ENCODE assay signal across 27 mouse cellular contexts in the genomic region with DNA sequence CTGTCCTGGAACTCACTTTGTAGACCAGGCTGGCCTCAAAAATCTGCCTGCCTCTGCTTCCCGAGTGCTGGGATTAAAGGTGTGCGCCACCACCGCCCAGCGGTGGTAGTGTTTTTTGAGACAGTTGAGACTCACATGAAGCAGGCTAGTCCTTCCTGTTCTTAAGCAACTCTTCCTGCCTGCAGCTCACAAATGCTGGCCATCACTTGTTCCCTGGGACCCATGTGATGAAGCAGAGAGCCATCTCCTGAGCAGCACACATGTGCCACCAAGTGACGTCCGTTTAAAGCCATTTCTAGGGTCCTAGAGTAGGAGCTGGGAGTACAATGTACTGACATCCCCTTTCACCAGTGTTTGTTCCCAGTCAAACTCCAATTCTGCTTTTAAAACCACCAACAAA. TPM values are rescaled to one million over a fixed set of nuclear protein-coding genes. Genes with fewer than 3 reads are reported as not detected.
A peak's percentile ranks its signal among the peaks of the same experiment; 100 is the strongest.
DNase-seq lines count a peak whose midpoint lies in the region; ATAC-seq and TF ChIP-seq lines count a peak whose summit lies in the region.
"Had no signal": no experiment of that assay in that cellular context is flagged by ENCODE, and none has a peak within 500 bp of the region (broad histone marks: within the 10 kb centered on the region; RNA-seq: fewer than 3 reads in every experiment).

No protein-coding gene starts in this region.

- no peak for TF ChIP-seq EP300 in liver, postnatal 0 days (IDR thresholded peaks at IDR 0.05; ENCODE audit: low read depth)

- no peak for TF ChIP-seq POLR2A in cerebellum, adult 2 months (IDR thresholded peaks at IDR 0.05; ENCODE audit: borderline replicate concordance, insufficient read depth, low read length)

- H3K4me3 ChIP-seq in liver, embryonic 12.5 days: no peak overlapping the region
- no peak overlapping the region for H3K4me3 ChIP-seq in liver, postnatal 0 days (ENCODE audit: low read depth, low read length)
- no peak overlapping the region for H3K4me3 ChIP-seq in cerebellum, adult 2 months (replicated peaks; ENCODE audit: insufficient read depth, low read depth, low read length)
- H3K4me3 ChIP-seq: embryonic facial prominence, embryonic 12.5 days; embryonic facial prominence, embryonic 15.5 days; gastrocnemius, adult 2 months; heart, embryonic 10.5 days; heart, embryonic 13.5 days had no signal

- DNase-seq in liver, postnatal 0 days: no peak
- DNase-seq in 416B (ENCODE audit: low read depth) (peak; percentile 55), ZHBTc4 (ENCODE audit: low read depth, low spot score) (peak; percentile 46)
- no peak for DNase-seq in urinary bladder, postnatal 36 days (ENCODE audit: low spot score in 2 of 2)
- no peak for DNase-seq in cerebellum, adult 2 months
- DNase-seq: adrenal gland, postnatal 10 days; adrenal gland, postnatal 36 days; B cell, adult 2 months; cerebellum, adult 18-20 months; cerebellum, adult 9-11 months; cerebellum, postnatal 25 days; forebrain, postnatal 0 days; gastrocnemius, adult 2 months; gastrocnemius, postnatal 14 days; heart, adult 18-20 months; heart, postnatal 14 days; heart, postnatal 4 days had no signal

- H3K27ac ChIP-seq in liver, embryonic 12.5 days: 0 out of 2 replicates have a peak overlapping the region, but pooled peaks have one; percentile 36
- H3K27ac ChIP-seq in liver, postnatal 0 days (ENCODE audit: low read depth): no peak overlapping the region
- no peak overlapping the region for H3K27ac ChIP-seq in cerebellum, adult 2 months (ENCODE audit: insufficient read depth, low read length)
- H3K27ac ChIP-seq: embryonic facial prominence, embryonic 12.5 days; embryonic facial prominence, embryonic 15.5 days; gastrocnemius, adult 2 months; heart, embryonic 10.5 days; heart, embryonic 13.5 days; hindbrain, embryonic 14.5 days; hindbrain, postnatal 0 days had no signal

- H3K9ac ChIP-seq in liver, embryonic 12.5 days: no peak overlapping the region
- H3K9ac ChIP-seq in liver, postnatal 0 days (replicated peaks): no peak overlapping the region
- H3K9ac ChIP-seq: embryonic facial prominence, embryonic 12.5 days; embryonic facial prominence, embryonic 15.5 days; forebrain, postnatal 0 days; heart, embryonic 13.5 days; hindbrain, embryonic 14.5 days had no signal

- H3K9me3 ChIP-seq in liver, embryonic 12.5 days (replicated peaks): no peaks in the 10 kb centered on the region
- H3K9me3 ChIP-seq in liver, postnatal 0 days (ENCODE audit: low read length): no peaks in the 10 kb centered on the region
- H3K9me3 ChIP-seq: embryonic facial prominence, embryonic 12.5 days; embryonic facial prominence, embryonic 15.5 days; heart, embryonic 10.5 days; heart, embryonic 13.5 days had no signal

- no peak for ATAC-seq in liver, embryonic 12.5 days
- no peak for ATAC-seq in liver, postnatal 0 days
- ATAC-seq in megakaryocyte progenitor cell, adult 5-6 weeks (replicated peaks; ENCODE audit: poor library complexity): 0 out of 2 replicates have a peak, but pooled peaks have one; percentile 29
- ATAC-seq: forebrain, embryonic 14.5 days; forebrain, postnatal 0 days; hindbrain, postnatal 0 days had no signal

- H3K36me3 ChIP-seq in liver, embryonic 12.5 days: peaks cover 86% of the 10 kb centered on the region
- peaks cover 79% of the 10 kb centered on the region for H3K36me3 ChIP-seq in liver, postnatal 0 days (replicated peaks; ENCODE audit: insufficient read depth, low read length)

- WGBS in liver, embryonic 12.5 days (ENCODE audit: insufficient replicate concordance): 91% methylated on average over 6 of the region's 6 CpGs
- 88% methylated on average over 6 of the region's 6 CpGs for WGBS in liver, postnatal 0 days (ENCODE audit: insufficient replicate concordance)
- 70% methylated on average over 6 of the region's 6 CpGs for WGBS in cerebellum, adult 2 months

- no peak overlapping the region for H3K4me2 ChIP-seq in liver, embryonic 12.5 days
- H3K4me2 ChIP-seq in liver, postnatal 0 days (ENCODE audit: low read depth, low read length): no peak overlapping the region
- H3K4me2 ChIP-seq: embryonic facial prominence, embryonic 12.5 days; embryonic facial prominence, embryonic 15.5 days; heart, embryonic 13.5 days; hindbrain, embryonic 14.5 days had no signal

- TF ChIP-seq CTCF in liver, postnatal 0 days (IDR thresholded peaks at IDR 0.05; ENCODE audit: low read depth): no peak
- TF ChIP-seq CTCF in cerebellum, adult 2 months (IDR thresholded peaks at IDR 0.05; ENCODE audit: borderline replicate concordance, insufficient read depth, low read depth, low read length): no peak

- peaks cover 38% of the 10 kb centered on the region for H3K4me1 ChIP-seq in liver, embryonic 12.5 days
- peaks cover 3% of the 10 kb centered on the region for H3K4me1 ChIP-seq in liver, postnatal 0 days (ENCODE audit: insufficient read depth)
- peaks cover 13% of the 10 kb centered on the region; the same call in 1 of the 2 replicates for H3K4me1 ChIP-seq in cerebellum, adult 2 months (ENCODE audit: control insufficient read depth, insufficient read depth, low read length)
- H3K4me1 ChIP-seq: heart, embryonic 10.5 days had no signal

- H3K27me3 ChIP-seq in liver, embryonic 12.5 days (replicated peaks): no peaks in the 10 kb centered on the region
- H3K27me3 ChIP-seq in liver, postnatal 0 days (ENCODE audit: insufficient read depth, low read length): no peaks in the 10 kb centered on the region
- no peaks in the 10 kb centered on the region for H3K27me3 ChIP-seq in cerebellum, adult 2 months (ENCODE audit: control insufficient read depth, insufficient read depth, low read length)
- H3K27me3 ChIP-seq: CH12.LX; embryonic facial prominence, embryonic 12.5 days; embryonic facial prominence, embryonic 15.5 days; heart, embryonic 13.5 days had no signal

RNA-seq across cellular contexts. Expression of gene H3f3a, which starts 9.9 kb away (rescaled TPM):
- polyA plus RNA-seq in liver, embryonic 12.5 days (2016; fragmentation: Nextera tagmentation; extraction: Ambion mirVana): 1,997 and 2,057 TPM in 2 replicates
- 1,306 and 1,327 TPM in 2 replicates for polyA plus RNA-seq in liver, postnatal 0 days (2015; fragmentation: Nextera tagmentation; extraction: Ambion mirVana)
- 1,870 and 2,095 TPM in 2 replicates for total RNA-seq in megakaryocyte progenitor cell, adult 5-6 weeks (2015)
- total RNA-seq in megakaryocyte progenitor cell, adult 5-6 weeks (2017): 1,724 and 1,809 TPM in 2 replicates
- 463 and 518 TPM in 2 replicates for polyA plus RNA-seq in cerebellum, adult 2 months (2012; rRNA removed)

RNA-seq across cellular contexts. Expression of gene Sde2, which starts 47.0 kb away (rescaled TPM):
- polyA plus RNA-seq in liver, embryonic 12.5 days (2016; fragmentation: Nextera tagmentation; extraction: Ambion mirVana): 39.2 and 39.4 TPM in 2 replicates
- 11.5 and 11.8 TPM in 2 replicates for polyA plus RNA-seq in liver, postnatal 0 days (2015; fragmentation: Nextera tagmentation; extraction: Ambion mirVana)
- 17.6 and 21.3 TPM in 2 replicates for total RNA-seq in megakaryocyte progenitor cell, adult 5-6 weeks (2015)
- 29.9 and 33.6 TPM in 2 replicates for total RNA-seq in megakaryocyte progenitor cell, adult 5-6 weeks (2017)
- polyA plus RNA-seq in cerebellum, adult 2 months (2012; rRNA removed): 16.8 and 17.7 TPM in 2 replicates

Comparison
In these comparisons a context has a peak if more than half of its experiments do, and no peak if none do; other contexts are left out.
1. DNase-seq: peak in 416B (single experiment) and ZHBTc4 (single experiment); none in liver, postnatal 0 days (single experiment), urinary bladder, postnatal 36 days (0 of 2) and cerebellum, adult 2 months (0 of 2).